Mouse (Mus musculus): ENCODE data around the gene Epb41l1. TPM values are rescaled to one million over a fixed set of nuclear protein-coding genes. Genes with fewer than 3 reads are reported as not detected.
A peak's percentile ranks its signal among the peaks of the same experiment; 100 is the strongest.

Epb41l1 gene
- polyA plus RNA-seq, 1 experiment, result 226 TPM

DNA sequence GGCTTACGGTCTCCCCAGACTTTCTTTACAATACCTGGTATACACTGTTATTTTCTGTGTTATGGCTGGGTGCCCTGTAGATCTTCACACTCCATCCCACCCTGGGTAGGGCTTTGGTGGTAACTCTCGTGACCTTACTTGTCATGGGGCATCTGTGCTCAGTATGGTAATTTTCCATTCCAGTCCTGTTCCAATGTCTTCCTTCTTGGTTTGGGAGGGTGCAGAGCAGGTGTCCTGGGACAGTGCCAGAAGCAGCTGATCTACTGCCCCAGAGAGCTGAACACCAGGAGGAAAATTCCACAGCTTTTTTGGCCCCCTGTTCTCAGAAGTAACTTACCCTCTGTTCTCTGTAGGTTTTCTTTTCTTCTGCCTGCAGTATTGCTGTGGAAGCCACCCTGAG lies 145.8 kb downstream of the Epb41l1 start:
- Histone ChIP-seq H3K4me1 (ENCODE audit: control insufficient read depth, insufficient read depth, low read length) (peaks cover 10% of the 10 kb centered on the region), H3K4me3 (ENCODE audit: insufficient read depth, low read length) (no peak overlapping the region), H3K27ac (ENCODE audit: insufficient read depth, low read length) (no peak overlapping the region)
- TF ChIP-seq CTCF (IDR thresholded peaks at IDR 0.05; ENCODE audit: extremely low read depth, insufficient read depth, low read length), result no peak
- no peak for TF ChIP-seq POLR2A (IDR thresholded peaks at IDR 0.05; ENCODE audit: extremely low read depth, insufficient read depth, low read length)

DNA sequence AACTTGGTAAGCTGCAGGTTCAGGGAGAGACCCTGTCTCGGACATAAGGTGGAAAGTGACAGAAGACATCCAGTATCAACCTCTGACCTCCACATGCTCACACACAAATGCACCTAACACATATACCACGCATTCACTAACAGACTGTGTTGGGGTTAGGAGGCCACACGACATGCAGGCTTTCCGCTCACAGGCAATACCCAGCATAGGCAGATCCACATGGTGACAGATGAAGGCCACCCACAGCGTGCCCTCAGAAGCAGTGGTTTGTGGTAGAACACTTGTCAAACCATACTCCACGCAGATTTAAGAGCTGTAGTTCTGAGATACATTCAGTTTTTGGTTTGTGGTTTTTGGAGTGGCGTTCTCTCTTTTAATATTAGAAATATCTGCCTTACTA lies 147.9 kb downstream of the Epb41l1 start:
- Histone ChIP-seq H3K4me1 (ENCODE audit: control insufficient read depth, insufficient read depth, low read length) (peaks cover 6% of the 10 kb centered on the region; the same call in 1 of the 2 replicates), H3K4me3 (ENCODE audit: insufficient read depth, low read length) (no peak overlapping the region), H3K27ac (ENCODE audit: insufficient read depth, low read length) (no peak overlapping the region)
- no peak for TF ChIP-seq CTCF (IDR thresholded peaks at IDR 0.05; ENCODE audit: extremely low read depth, insufficient read depth, low read length)
- no peak for TF ChIP-seq POLR2A (IDR thresholded peaks at IDR 0.05; ENCODE audit: extremely low read depth, insufficient read depth, low read length)

DNA sequence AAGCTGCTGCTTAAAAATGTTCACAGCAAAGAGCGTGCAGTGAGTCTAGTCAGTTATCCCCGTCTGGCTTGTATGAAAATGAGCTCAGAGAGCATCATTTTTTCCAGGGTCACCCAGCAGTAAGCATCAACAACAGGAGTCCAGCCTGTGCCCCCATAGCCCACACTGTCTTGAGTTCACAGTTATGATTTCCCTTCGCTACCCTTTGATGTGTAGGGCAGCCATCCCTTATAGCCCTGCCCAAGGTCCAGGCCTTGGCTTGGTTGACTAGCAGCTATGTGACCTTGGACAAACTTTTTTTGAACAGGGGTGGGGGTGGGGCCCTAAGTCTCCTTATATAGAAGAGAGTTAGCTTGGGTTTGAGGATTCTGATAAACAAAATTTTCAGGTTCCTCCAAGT lies 148.6 kb downstream of the Epb41l1 start:
- TF ChIP-seq CTCF (IDR thresholded peaks at IDR 0.05; ENCODE audit: extremely low read depth, insufficient read depth, low read length), result no peak
- TF ChIP-seq POLR2A (IDR thresholded peaks at IDR 0.05; ENCODE audit: extremely low read depth, insufficient read depth, low read length), result no peak
- Histone ChIP-seq H3K27ac (ENCODE audit: insufficient read depth, low read length) (no peak overlapping the region), H3K4me3 (ENCODE audit: insufficient read depth, low read length) (no peak overlapping the region), H3K4me1 (ENCODE audit: control insufficient read depth, insufficient read depth, low read length) (peaks cover 2% of the 10 kb centered on the region; the same call in 1 of the 2 replicates)

DNA sequence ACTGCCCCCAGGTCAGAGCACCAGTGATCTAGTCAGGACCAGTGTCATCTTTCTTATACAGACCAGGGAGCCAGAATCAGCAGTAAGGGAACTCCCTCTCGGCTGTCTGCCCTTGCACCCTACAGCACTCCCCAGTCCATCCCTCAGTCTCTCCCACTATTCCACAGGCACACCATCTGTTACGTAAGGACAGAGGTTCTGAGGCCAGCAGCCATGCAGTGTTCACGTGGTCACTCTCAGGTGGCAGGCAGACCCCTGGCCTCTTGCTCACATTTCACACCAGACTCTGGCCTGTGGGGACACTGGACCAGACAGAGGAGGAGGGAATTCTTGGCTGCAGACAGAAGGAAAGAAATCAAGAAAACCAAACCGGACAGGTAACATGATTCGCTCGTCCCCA lies 150.8 kb downstream of the Epb41l1 start:
- Histone ChIP-seq H3K4me1 (ENCODE audit: control insufficient read depth, insufficient read depth, low read length) (no peaks in the 10 kb centered on the region; the same call in 1 of the 2 replicates), H3K27ac (ENCODE audit: insufficient read depth, low read length) (no peak overlapping the region), H3K4me3 (ENCODE audit: insufficient read depth, low read length) (no peak overlapping the region)
- TF ChIP-seq POLR2A (IDR thresholded peaks at IDR 0.05; ENCODE audit: extremely low read depth, insufficient read depth, low read length), result no peak
- no peak for TF ChIP-seq CTCF (IDR thresholded peaks at IDR 0.05; ENCODE audit: extremely low read depth, insufficient read depth, low read length)

DNA sequence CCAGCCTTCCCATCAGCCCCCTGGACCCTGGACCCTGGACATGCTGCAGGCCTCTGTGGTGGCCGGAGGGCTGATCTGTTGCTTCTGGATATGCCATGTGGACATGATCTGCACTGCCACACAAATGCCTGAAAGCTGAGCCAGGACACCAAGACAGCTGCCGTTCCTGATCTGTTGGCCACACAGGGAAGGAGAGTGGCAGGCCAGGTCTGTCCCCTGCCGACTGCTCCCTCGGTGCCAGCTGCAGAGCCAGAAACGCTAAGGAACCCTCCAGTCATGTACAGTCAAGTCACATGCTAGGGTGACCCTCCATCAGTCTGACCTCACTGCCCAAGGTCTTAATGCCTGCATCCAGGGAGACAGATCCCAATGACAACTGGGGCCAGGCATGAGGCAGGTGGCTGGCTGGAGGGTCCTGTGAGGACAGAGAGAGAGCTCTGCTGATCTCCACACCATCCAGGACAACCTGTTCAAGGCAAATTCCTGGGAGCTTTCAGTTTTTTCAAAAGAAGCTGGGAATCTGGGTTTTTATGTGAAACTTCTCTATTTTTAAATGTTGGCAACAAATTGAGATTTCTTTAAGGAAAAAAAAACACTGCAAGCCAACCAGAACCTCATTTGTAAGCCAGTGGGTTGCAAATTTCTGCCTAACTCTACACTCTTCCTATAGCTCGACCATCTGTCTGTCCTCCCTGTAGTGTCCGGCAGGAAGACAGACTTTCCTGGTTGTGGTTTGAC lies 156.3 kb downstream of the Epb41l1 start:
- Histone ChIP-seq H3K4me1 (ENCODE audit: control insufficient read depth, insufficient read depth, low read length) (peaks cover 9% of the 10 kb centered on the region), H3K4me3 (ENCODE audit: insufficient read depth, low read length) (no peak overlapping the region), H3K27ac (ENCODE audit: insufficient read depth, low read length) (no peak overlapping the region)
- no peak for TF ChIP-seq CTCF (IDR thresholded peaks at IDR 0.05; ENCODE audit: extremely low read depth, insufficient read depth, low read length)
- TF ChIP-seq POLR2A (IDR thresholded peaks at IDR 0.05; ENCODE audit: extremely low read depth, insufficient read depth, low read length), result no peak

DNA sequence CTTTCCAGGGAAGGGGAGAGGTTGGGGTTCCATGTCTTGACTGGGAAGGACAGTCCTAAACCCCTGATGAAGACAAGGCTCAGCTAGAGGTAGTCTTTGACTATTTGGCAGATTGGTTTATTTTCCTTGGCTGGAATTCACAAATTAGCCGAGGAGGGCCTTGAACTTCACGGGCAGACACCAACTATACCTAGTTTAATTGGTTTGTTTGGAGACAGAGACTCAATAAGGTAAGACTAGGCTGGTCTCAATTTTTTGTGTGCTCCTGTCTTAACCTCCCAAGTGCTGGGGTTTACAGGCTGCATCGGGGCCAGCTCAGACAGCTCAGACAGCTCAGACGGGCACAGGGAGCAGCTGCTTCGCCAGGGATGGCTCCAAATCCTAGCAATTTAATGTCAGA lies 159.8 kb downstream of the Epb41l1 start:
- H3K4me1 ChIP-seq (ENCODE audit: control insufficient read depth, insufficient read depth, low read length), result peaks cover 17% of the 10 kb centered on the region
- H3K27ac ChIP-seq (ENCODE audit: insufficient read depth, low read length), result peak overlapping the region; percentile 15
- H3K4me3 ChIP-seq (ENCODE audit: insufficient read depth, low read length), result no peak overlapping the region
- TF ChIP-seq POLR2A (IDR thresholded peaks at IDR 0.05; ENCODE audit: extremely low read depth, insufficient read depth, low read length) (no peak), CTCF (IDR thresholded peaks at IDR 0.05; ENCODE audit: extremely low read depth, insufficient read depth, low read length) (no peak)

DNA sequence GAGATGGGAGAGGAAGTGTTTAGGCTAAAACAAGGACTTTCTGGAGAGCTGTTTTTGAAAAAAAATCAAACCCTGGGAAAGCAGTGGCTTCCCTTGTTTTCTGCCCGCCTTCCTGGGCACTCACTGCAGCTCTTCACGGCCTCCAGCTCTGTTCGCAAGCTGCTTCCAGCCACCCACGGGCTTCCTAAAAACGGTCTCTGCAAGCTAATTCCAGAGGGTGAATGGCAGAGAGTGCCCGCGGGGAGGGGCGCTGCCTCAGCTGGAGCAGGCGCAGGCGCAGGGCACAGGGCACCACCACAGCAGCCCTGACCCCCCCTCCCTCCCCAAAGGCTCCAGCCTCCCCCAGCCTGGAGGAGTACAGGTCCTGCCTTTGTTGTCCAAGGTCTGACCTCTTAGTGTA lies 160.5 kb downstream of the Epb41l1 start:
- H3K4me1 ChIP-seq (ENCODE audit: control insufficient read depth, insufficient read depth, low read length), result peaks cover 17% of the 10 kb centered on the region

DNA sequence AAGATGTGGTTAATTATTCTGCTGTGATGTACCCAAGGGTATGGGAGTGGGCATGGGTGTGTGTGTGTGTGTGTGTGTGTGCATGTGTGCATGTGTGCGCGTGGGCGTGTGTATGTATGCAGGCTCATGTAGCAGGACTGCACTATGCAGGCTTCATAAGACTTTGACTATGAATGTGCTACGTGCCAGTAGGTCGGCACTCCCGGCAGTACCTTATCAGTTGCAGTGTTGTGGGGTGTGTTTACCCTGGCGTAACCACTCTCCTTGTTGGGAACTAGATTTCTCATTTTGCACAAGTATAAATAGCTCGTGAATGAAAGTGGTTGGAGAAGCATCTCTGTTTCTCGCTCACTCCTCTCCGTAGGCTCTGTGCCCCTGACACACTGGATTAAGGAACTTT lies 162.2 kb downstream of the Epb41l1 start:
- Histone ChIP-seq H3K4me1 (ENCODE audit: control insufficient read depth, insufficient read depth, low read length) (peaks cover 14% of the 10 kb centered on the region), H3K27ac (ENCODE audit: insufficient read depth, low read length) (no peak overlapping the region), H3K4me3 (ENCODE audit: insufficient read depth, low read length) (no peak overlapping the region)
- TF ChIP-seq POLR2A (IDR thresholded peaks at IDR 0.05; ENCODE audit: extremely low read depth, insufficient read depth, low read length) (no peak), CTCF (IDR thresholded peaks at IDR 0.05; ENCODE audit: extremely low read depth, insufficient read depth, low read length) (no peak)

More for the DNA sequence above, 160.5 kb downstream of the Epb41l1 start:
- peak overlapping the region; percentile 15; the same call in 1 of the 2 replicates for H3K27ac ChIP-seq (ENCODE audit: insufficient read depth, low read length)
- no peak overlapping the region for H3K4me3 ChIP-seq (ENCODE audit: insufficient read depth, low read length)
- TF ChIP-seq CTCF (IDR thresholded peaks at IDR 0.05; ENCODE audit: extremely low read depth, insufficient read depth, low read length), result no peak
- TF ChIP-seq POLR2A (IDR thresholded peaks at IDR 0.05; ENCODE audit: extremely low read depth, insufficient read depth, low read length), result 0 out of 2 replicates have a peak, but pooled peaks have one; percentile 24

DNA sequence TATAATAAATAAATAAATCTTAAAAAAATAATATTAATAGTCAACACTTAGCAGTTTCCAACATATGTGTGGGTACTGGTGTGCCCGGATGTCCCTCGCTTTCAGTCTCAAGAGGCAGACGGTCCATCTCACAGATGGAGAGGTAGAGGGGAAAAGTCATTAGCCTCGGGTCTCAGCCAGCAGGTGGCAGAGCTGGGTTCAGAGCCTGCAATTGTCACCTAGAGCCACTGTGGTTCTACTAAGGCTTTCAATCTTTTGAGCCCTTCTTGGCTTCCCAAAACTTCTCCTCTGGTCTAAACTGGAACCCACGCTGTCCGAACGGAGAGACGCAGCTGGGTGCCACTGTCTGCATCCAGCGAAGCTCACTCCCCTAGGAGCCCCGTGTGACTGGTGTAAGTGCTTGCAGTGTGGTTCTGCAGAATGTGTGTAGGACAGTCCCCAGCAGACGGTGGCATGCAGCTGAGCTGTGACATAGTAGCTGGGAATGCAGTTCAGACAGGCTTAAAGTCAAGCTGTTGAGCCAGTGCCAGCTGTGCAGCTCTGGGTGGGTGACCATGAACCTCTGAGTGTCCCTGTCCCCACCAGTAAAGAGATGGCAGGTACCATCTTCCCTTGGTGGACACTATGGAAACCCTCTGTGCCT lies 163.6 kb downstream of the Epb41l1 start:
- Histone ChIP-seq H3K27ac (ENCODE audit: insufficient read depth, low read length) (0 out of 2 replicates have a peak overlapping the region, but pooled peaks have one; percentile 6), H3K4me3 (ENCODE audit: insufficient read depth, low read length) (no peak overlapping the region), H3K4me1 (ENCODE audit: control insufficient read depth, insufficient read depth, low read length) (peaks cover 14% of the 10 kb centered on the region)
- TF ChIP-seq POLR2A (IDR thresholded peaks at IDR 0.05; ENCODE audit: extremely low read depth, insufficient read depth, low read length) (no peak), CTCF (IDR thresholded peaks at IDR 0.05; ENCODE audit: extremely low read depth, insufficient read depth, low read length) (peak; percentile 44)

All from cortical plate, adult 2 months (tissue).